Mouse (Mus musculus) thymus, adult 2 months (tissue): ENCODE measurements around the gene Spsb3. TPM values are rescaled to one million over a fixed set of nuclear protein-coding genes. Genes with fewer than 3 reads are reported as not detected.

ENCODE experiments used
- DNase-seq: peaks from one replicate; pipeline ENCODE4 v3.0.0; 2021
- H3K27ac ChIP-seq: fragments of 200-500 bp; 2 replicates; pipeline ENCODE4 v1.5.1; 2012; ENCODE audit warnings: low read length, control low read depth; ENCODE audit not compliant: control insufficient read depth, insufficient read depth
- H3K27me3 ChIP-seq: fragments of 200-500 bp; 2 replicates; pipeline ENCODE4 v1.6.1; 2012; ENCODE audit warnings: mild to moderate bottlenecking, low read length, moderate library complexity, mixed read lengths; ENCODE audit not compliant: control insufficient read depth, insufficient read depth
- H3K36me3 ChIP-seq: fragments of 200-500 bp; 2 replicates; pipeline ENCODE4 v1.6.1; 2012; ENCODE audit warnings: mild to moderate bottlenecking, low read length, moderate library complexity; ENCODE audit not compliant: control insufficient read depth, insufficient read depth
- H3K4me1 ChIP-seq: fragments of 200-500 bp; replicated peaks from 2 replicates; pipeline ENCODE4 v1.6.1; 2012; ENCODE audit warnings: low read length; ENCODE audit not compliant: control insufficient read depth, insufficient read depth
- H3K4me3 ChIP-seq: fragments of 200-500 bp; 2 replicates; pipeline ENCODE4 v1.5.1; 2012; ENCODE audit warnings: mild to moderate bottlenecking, low read length, control low read depth, moderate library complexity; ENCODE audit not compliant: control insufficient read depth, insufficient read depth
- CTCF ChIP-seq: fragments of 200-500 bp; IDR thresholded peaks from 2 replicates; pipeline ENCODE4 v1.5.1; 2012; ENCODE audit warnings: mild to moderate bottlenecking, control low read depth, low read length, moderate library complexity, borderline replicate concordance; ENCODE audit not compliant: control insufficient read depth, poor library complexity, insufficient read depth; ENCODE audit errors: extremely low read depth
- POLR2A ChIP-seq: fragments of 200-500 bp; IDR thresholded peaks from 2 replicates; pipeline ENCODE4 v1.6.1; 2012; ENCODE audit warnings: mild to moderate bottlenecking, low read length, control low read depth, moderate library complexity; ENCODE audit not compliant: control insufficient read depth, poor library complexity, insufficient read depth; ENCODE audit errors: extremely low read depth
- WGBS: fragments of 180-500 bp; shearing (Covaris S2); methylation state at CpG from one replicate; pipeline ENCODE4 v1.1.7; 2018; 5-methylcytosine and 5-hydroxymethylcytosine counted together
- polyA plus RNA-seq: library from polyadenylated mRNA; depleted of rRNA; stranded (reverse); fragments of >200 nt; gene quantifications from 2 replicates; pipeline ENCODE4 v1.2.3, GENCODE M21; 2012

The Spsb3 gene
- polyA plus RNA-seq, 1 experiment: 274 TPM

GRCm38 (mm10) chr17:24847386-24847785, 39.1 kb upstream of the Spsb3 start:
- 100% methylated on average over 1 of the region's 1 CpGs for WGBS
- H3K27ac ChIP-seq: no peak overlapping the region
- DNase-seq: no peak

GRCm38 (mm10) chr17:24848600-24849031, 37.8 kb upstream of the Spsb3 start:
- no peak for DNase-seq
- no peak overlapping the region for H3K27ac ChIP-seq

More at GRCm38 (mm10) chr17:24847386-24847785, 39.1 kb upstream of the Spsb3 start:
- no peak overlapping the region for H3K4me3 ChIP-seq
- H3K4me1 ChIP-seq: peaks cover 6% of the 10 kb centered on the region
- TF ChIP-seq POLR2A (no peak), CTCF (no peak)
- no peaks in the 10 kb centered on the region for H3K27me3 ChIP-seq
- no peaks in the 10 kb centered on the region for H3K36me3 ChIP-seq

GRCm38 (mm10) chr17:24849733-24850064, 36.7 kb upstream of the Spsb3 start:
- Histone ChIP-seq H3K27ac (peak overlapping the region; percentile 15; the same call in 1 of the 2 replicates), H3K36me3 (no peaks in the 10 kb centered on the region), H3K27me3 (no peaks in the 10 kb centered on the region), H3K4me3 (peak overlapping the region; percentile 62), H3K4me1 (peaks cover 6% of the 10 kb centered on the region)
- TF ChIP-seq CTCF (no peak), POLR2A (no peak)
- under 1% methylated on average over 21 of the region's 21 CpGs for WGBS
- no peak for DNase-seq

More at GRCm38 (mm10) chr17:24848600-24849031, 37.8 kb upstream of the Spsb3 start:
- no peak for TF ChIP-seq POLR2A
- no peak for TF ChIP-seq CTCF
- Histone ChIP-seq H3K4me3 (no peak overlapping the region), H3K27me3 (no peaks in the 10 kb centered on the region), H3K36me3 (no peaks in the 10 kb centered on the region), H3K4me1 (peaks cover 6% of the 10 kb centered on the region)

GRCm38 (mm10) chr17:24850065-24850772, 36.2 kb upstream of the Spsb3 start, which contains the start of gene Fahd1:
Gene Fahd1, minus strand, starts transcription at chr17:24850364.
- peak; percentile 92 for DNase-seq
- no peaks in the 10 kb centered on the region for H3K27me3 ChIP-seq
- peak within 1 kb of the TSS; percentile 15; the same call in 1 of the 2 replicates for H3K27ac ChIP-seq
- peak within 1 kb of the TSS; percentile 62 for H3K4me3 ChIP-seq
- under 1% methylated on average over 58 of the region's 58 CpGs for WGBS
- 0 out of 2 replicates have a peak, but pooled peaks have one; percentile 23 for TF ChIP-seq CTCF
- peak; percentile 85 for TF ChIP-seq POLR2A
- H3K36me3 ChIP-seq: no peaks in the 10 kb centered on the region
- H3K4me1 ChIP-seq: peaks cover 6% of the 10 kb centered on the region

- H3K4me3 ChIP-seq: peak overlapping the region; percentile 62
- WGBS: 1% methylated on average over 20 of the region's 20 CpGs
- no peak overlapping the region for H3K27ac ChIP-seq
- H3K27me3 ChIP-seq: no peaks in the 10 kb centered on the region
- H3K36me3 ChIP-seq: no peaks in the 10 kb centered on the region
- no peak for TF ChIP-seq POLR2A
- no peak for TF ChIP-seq CTCF
- peaks cover 6% of the 10 kb centered on the region for H3K4me1 ChIP-seq
- DNase-seq: no peak
These were observed 35.7 kb upstream of the Spsb3 start for GRCm38 (mm10) chr17:24850773-24851127.

- 84% methylated on average over 10 of the region's 10 CpGs for WGBS
- Histone ChIP-seq H3K27ac (no peak overlapping the region), H3K36me3 (no peaks in the 10 kb centered on the region), H3K4me1 (peaks cover 6% of the 10 kb centered on the region), H3K4me3 (no peak overlapping the region), H3K27me3 (no peaks in the 10 kb centered on the region)
- no peak for DNase-seq
- no peak for TF ChIP-seq POLR2A
- TF ChIP-seq CTCF: no peak
These were observed 34.9 kb upstream of the Spsb3 start for GRCm38 (mm10) chr17:24851381-24852125.
